Mouse (Mus musculus): Measurements from ENCODE around the gene Olfr376. TPM values are rescaled to one million over a fixed set of nuclear protein-coding genes. Genes with fewer than 3 reads are reported as not detected.

Gene Olfr376
- polyA plus RNA-seq (2017; shearing (Covaris generic)) = not detected

DNA sequence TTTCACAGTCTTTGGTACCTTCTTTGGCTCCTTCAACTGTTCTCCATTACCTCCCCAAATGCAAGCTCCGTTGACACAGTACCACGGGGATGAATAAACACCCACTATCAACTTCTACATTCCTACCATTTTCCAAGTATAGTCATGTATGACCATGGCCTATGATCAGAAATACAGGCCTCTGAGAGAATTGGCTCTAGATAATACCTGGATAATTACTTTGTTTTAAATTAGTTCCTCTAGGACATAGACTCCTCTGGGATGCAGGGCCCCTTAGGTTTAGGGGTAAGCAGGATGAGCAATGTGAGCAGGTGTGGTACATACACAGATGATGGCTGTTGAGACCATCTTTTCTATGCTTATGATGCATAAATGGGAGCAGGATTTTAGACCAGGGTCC lies at the start of gene Olfr376:
TSS of gene Olfr376 (plus strand) at position 301 of the 400 bp plus-strand sequence.

DNA sequence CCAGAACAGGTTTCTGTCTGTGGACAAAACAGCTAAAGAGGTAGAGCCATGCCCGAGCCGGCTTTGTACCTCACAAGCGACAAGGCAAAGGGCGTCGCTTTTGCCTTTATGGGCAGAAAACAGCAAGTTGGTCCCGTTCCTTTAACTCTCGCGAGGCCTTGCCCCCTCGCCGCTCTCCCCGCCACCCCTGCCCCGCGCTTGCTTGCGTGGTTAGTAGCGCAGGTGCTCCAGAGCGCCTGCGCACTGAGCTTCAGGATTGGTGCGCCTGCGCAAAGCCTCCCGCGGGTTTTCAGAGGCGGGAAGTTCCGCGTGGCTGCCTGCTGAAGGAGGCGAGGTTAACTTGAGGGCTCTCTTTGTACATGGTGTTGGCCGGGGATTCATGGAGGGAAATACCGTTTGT lies 41.6 kb upstream of the Olfr376 start, which contains the start of the genes Aspa, Gm49340 and Spata22:
TSS of gene Aspa (minus strand) at position 155 of the 400 bp plus-strand sequence.
TSS of gene Gm49340 (plus strand) at position 300 of the 400 bp plus-strand sequence.
TSS of gene Spata22 (plus strand) at position 300 of the 400 bp plus-strand sequence.

DNA sequence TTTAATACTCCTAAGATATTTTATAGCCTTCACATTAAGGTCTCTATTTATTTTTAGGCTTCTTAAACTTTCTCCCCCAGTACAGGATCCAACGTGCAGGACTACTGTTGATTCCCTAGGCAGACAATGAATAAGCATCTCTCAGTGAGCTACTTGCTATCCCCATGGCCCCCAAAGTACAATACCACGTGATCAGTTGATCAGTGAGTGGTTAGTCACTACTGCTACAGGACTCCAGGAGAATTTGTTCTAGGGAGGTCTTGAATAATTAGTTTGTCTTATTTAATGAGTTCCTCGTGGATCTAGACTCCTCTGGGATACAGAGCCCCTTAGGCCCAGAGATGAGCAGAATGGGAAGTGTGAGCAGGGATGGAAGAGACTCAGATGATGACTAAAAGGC lies 20.6 kb upstream of the Olfr376 start, which contains the start of gene Olfr20:
TSS of gene Olfr20 (plus strand) at position 301 of the 400 bp plus-strand sequence.

DNA sequence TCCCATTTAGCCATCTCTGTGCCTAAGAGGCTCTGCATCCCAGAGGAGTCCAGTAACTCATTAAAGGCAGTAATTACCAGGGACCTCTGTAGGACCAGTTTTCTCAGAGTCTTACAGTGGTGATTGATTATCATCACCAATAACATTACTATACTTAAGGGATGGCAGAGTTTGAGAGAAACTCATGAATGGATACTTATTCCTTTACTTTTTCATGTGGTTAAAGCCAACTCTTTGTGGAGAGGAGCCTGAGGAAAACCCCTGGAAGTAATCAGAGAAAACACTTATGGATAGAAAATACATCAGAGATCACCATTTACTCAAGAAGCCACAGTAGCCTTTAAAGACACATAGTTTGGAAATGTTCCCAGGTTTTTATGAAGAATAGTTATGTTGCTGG lies 28.5 kb downstream of the Olfr376 start, which contains the start of gene Olfr1:
TSS of gene Olfr1 (minus strand) at position 101 of the 400 bp plus-strand sequence.

Other genes starting within 250 kb of the Olfr376 start
- 11.2 TPM for gene Haspin, start 233.0 kb upstream of the Olfr376 start, polyA plus RNA-seq (2017; shearing (Covaris generic))
- 0.17 TPM for gene P2rx5, start 210.8 kb upstream of the Olfr376 start, polyA plus RNA-seq (2017; shearing (Covaris generic))
- 79.2 TPM for gene Emc6, start 194.2 kb upstream of the Olfr376 start, polyA plus RNA-seq (2017; shearing (Covaris generic))
- 28.7 TPM for gene Tax1bp3, start 194.2 kb upstream of the Olfr376 start, polyA plus RNA-seq (2017; shearing (Covaris generic))
- gene Ctns, start 172.2 kb upstream of the Olfr376 start, polyA plus RNA-seq (2017; shearing (Covaris generic)) = 12.4 TPM
- 9.5 TPM for gene Shpk, start 171.8 kb upstream of the Olfr376 start, polyA plus RNA-seq (2017; shearing (Covaris generic))
- gene Trpv1, start 137.0 kb upstream of the Olfr376 start, polyA plus RNA-seq (2017; shearing (Covaris generic)) = not detected
- gene Trpv3, start 103.9 kb upstream of the Olfr376 start, polyA plus RNA-seq (2017; shearing (Covaris generic)) = not detected
- gene Aspa, start 41.6 kb upstream of the Olfr376 start, polyA plus RNA-seq (2017; shearing (Covaris generic)) = 0.10 TPM
- gene Gm49340, start 41.5 kb upstream of the Olfr376 start, polyA plus RNA-seq (2017; shearing (Covaris generic)) = not detected
- gene Spata22, start 41.5 kb upstream of the Olfr376 start, polyA plus RNA-seq (2017; shearing (Covaris generic)) = not detected
- gene Olfr20, start 20.5 kb upstream of the Olfr376 start, polyA plus RNA-seq (2017; shearing (Covaris generic)) = not detected
- gene Olfr1, start 28.4 kb downstream of the Olfr376 start, polyA plus RNA-seq (2017; shearing (Covaris generic)) = not detected
- not detected for gene Olfr378, start 57.2 kb downstream of the Olfr376 start, polyA plus RNA-seq (2017; shearing (Covaris generic))
- not detected for gene Olfr380, start 86.3 kb downstream of the Olfr376 start, polyA plus RNA-seq (2017; shearing (Covaris generic))
- not detected for gene Olfr381, start 120.4 kb downstream of the Olfr376 start, polyA plus RNA-seq (2017; shearing (Covaris generic))
- gene Olfr382, start 146.0 kb downstream of the Olfr376 start, polyA plus RNA-seq (2017; shearing (Covaris generic)) = not detected
- not detected for gene Olfr385, start 221.8 kb downstream of the Olfr376 start, polyA plus RNA-seq (2017; shearing (Covaris generic))
- not detected for gene Olfr384, start 227.3 kb downstream of the Olfr376 start, polyA plus RNA-seq (2017; shearing (Covaris generic))

All from CD4-positive, CD25-positive, alpha-beta regulatory T cell (primary cell).